Mouse (Mus musculus) limb, embryonic 14.5 days (tissue): Measurements from ENCODE around the gene Zfp202. TPM values are rescaled to one million over a fixed set of nuclear protein-coding genes. Genes with fewer than 3 reads are reported as not detected.

ENCODE experiments used
- ATAC-seq: fragments of 200-750 bp; cut with Nextera tagmentation; 2 replicates; pipeline ENCODE4 v1.8.0; 2017; ENCODE audit warnings: low read depth, moderate number of reproducible peaks, moderate TSS enrichment; ENCODE audit not compliant: low FRiP score
- DNase-seq: peaks from one replicate; pipeline ENCODE4 v3.0.0-alpha.2; 2015; ENCODE audit warnings: low spot score
- H3K27ac ChIP-seq: fragments of 300-500 bp; sonication (generic); replicated peaks from 2 replicates; pipeline ENCODE4 v1.5.1; 2014; ENCODE audit warnings: low read depth, mild to moderate bottlenecking, low read length, moderate library complexity, mixed read lengths
- H3K27me3 ChIP-seq: fragments of 300-500 bp; sonication (generic); 2 replicates; pipeline ENCODE4 v1.6.1; 2014; ENCODE audit warnings: low read length, mixed read lengths; ENCODE audit not compliant: control insufficient read depth, insufficient read depth
- H3K36me3 ChIP-seq: fragments of 300-500 bp; sonication (generic); 2 replicates; pipeline ENCODE4 v1.6.1; 2014; ENCODE audit warnings: mild to moderate bottlenecking, low read length, moderate library complexity, mixed read lengths; ENCODE audit not compliant: control insufficient read depth, insufficient read depth
- H3K4me1 ChIP-seq: fragments of 300-500 bp; sonication (generic); 2 replicates; pipeline ENCODE4 v1.6.1; 2014; ENCODE audit warnings: antibody characterized with exemption, low read length, mixed read lengths; ENCODE audit not compliant: control insufficient read depth, insufficient read depth
- H3K4me2 ChIP-seq: fragments of 300-500 bp; sonication (generic); replicated peaks from 2 replicates; pipeline ENCODE4 v1.6.1; 2014; ENCODE audit warnings: low read depth, mild to moderate bottlenecking, low read length, moderate library complexity; ENCODE audit not compliant: severe bottlenecking
- H3K4me3 ChIP-seq: fragments of 300-500 bp; sonication (generic); replicated peaks from 2 replicates; pipeline ENCODE4 v1.5.1; 2014; ENCODE audit warnings: low read length
- H3K9ac ChIP-seq: fragments of 300-500 bp; sonication (generic); 2 replicates; pipeline ENCODE4 v1.6.1; 2014; ENCODE audit warnings: mild to moderate bottlenecking, low read depth, low read length, moderate library complexity; ENCODE audit not compliant: severe bottlenecking
- H3K9me3 ChIP-seq: fragments of 300-500 bp; sonication (generic); 2 replicates; pipeline ENCODE4 v1.6.1; 2016; ENCODE audit warnings: low read length; ENCODE audit not compliant: control insufficient read depth
- POLR2A ChIP-seq: fragments of 200-500 bp; IDR thresholded peaks from 2 replicates; pipeline ENCODE4 v1.8.0; 2012; ENCODE audit warnings: inconsistent platforms, mild to moderate bottlenecking, moderate library complexity, borderline replicate concordance; ENCODE audit not compliant: insufficient read depth, insufficient read length; ENCODE audit errors: extremely low read depth
- WGBS: fragments of 180-500 bp; shearing (Covaris S2); extraction: QIAGEN DNeasy Blood & Tissue Kit; methylation state at CpG from one replicate; pipeline ENCODE4 v1.1.7; 2014; 5-methylcytosine and 5-hydroxymethylcytosine counted together
- polyA plus RNA-seq, 2 experiments: library from polyadenylated mRNA; depleted of rRNA in 1 of 2; stranded (reverse) in 1 of 2; unstranded in 1 of 2; fragments of >200 nt; fragmentation: Nextera tagmentation in 1 of 2; extraction: Ambion mirVana in 1 of 2; gene quantifications; 2 replicates each; pipeline versions ENCODE4 v1.2.1 to v1.2.3; 2012 to 2014

Gene Zfp202
- polyA plus RNA-seq, 2 experiments, result 6.3 to 6.7 TPM

DNA sequence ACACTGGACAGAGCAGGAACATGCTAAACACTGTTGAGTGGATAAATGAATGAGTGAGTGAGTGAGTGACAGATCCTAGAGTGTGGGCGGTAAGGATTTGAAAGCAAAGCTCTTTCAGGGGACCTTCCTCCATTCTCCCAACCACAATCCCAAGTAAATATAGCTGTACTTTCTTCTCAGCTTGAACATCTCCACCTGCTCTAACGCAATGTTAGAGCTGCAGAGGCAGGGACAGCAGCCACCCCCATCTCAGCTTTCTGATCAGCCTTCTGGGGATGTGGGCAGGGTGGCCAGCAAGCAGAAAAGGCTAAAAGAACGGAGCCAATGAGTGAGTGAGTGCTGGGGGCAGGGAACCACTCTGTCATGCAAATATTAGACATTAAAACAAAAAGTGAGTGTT is 38.9 kb downstream of the Zfp202 start:
- Histone ChIP-seq H3K4me3 (no peak overlapping the region), H3K36me3 (no peaks in the 10 kb centered on the region), H3K9me3 (no peaks in the 10 kb centered on the region), H3K27me3 (no peaks in the 10 kb centered on the region), H3K4me2 (no peak overlapping the region), H3K27ac (no peak overlapping the region), H3K4me1 (no peaks in the 10 kb centered on the region), H3K9ac (no peak overlapping the region)
- DNase-seq (no peak), ATAC-seq (no peak)
- no peak for TF ChIP-seq POLR2A
- 84% methylated on average over 3 of the region's 3 CpGs for WGBS

- ATAC-seq (no peak), DNase-seq (no peak)
- no peak overlapping the region for H3K4me3 ChIP-seq
- H3K9ac ChIP-seq, result no peak overlapping the region
- WGBS, result 49% methylated on average over 10 of the region's 10 CpGs
- no peaks in the 10 kb centered on the region for H3K4me1 ChIP-seq
- H3K27ac ChIP-seq, result no peak overlapping the region
- H3K27me3 ChIP-seq, result no peaks in the 10 kb centered on the region
- no peak for TF ChIP-seq POLR2A
- H3K36me3 ChIP-seq, result no peaks in the 10 kb centered on the region
- no peak overlapping the region for H3K4me2 ChIP-seq
- H3K9me3 ChIP-seq, result no peaks in the 10 kb centered on the region
These were observed 42.3 kb downstream of the Zfp202 start for GRCm38 (mm10) chr9:40234233-40235072.

DNA sequence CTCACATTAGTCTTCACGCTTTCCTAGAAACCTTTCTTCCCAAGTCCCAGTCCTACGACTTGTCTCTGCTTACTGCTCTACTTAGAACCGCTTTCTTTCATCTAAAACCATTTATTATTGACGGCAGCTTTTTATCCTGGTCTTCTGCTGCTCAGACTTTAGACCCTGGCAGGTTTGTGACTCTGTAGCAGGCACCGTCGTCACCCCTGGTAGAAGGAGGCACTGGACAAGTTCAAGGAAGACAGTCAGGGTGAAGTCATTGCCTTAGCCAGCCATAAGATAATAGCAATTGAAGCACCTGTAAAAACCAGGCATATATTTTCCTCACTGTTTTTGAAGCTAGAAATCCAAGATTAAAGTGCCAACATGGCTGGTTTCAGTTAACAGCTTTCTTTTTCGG is 43.1 kb downstream of the Zfp202 start:
- ATAC-seq, result no peak
- DNase-seq, result no peak
- no peak overlapping the region for H3K4me2 ChIP-seq
- H3K36me3 ChIP-seq, result no peaks in the 10 kb centered on the region
- H3K27me3 ChIP-seq, result peaks cover 4% of the 10 kb centered on the region
- WGBS, result 77% methylated on average over 7 of the region's 7 CpGs
- TF ChIP-seq POLR2A, result no peak
- no peak overlapping the region for H3K4me3 ChIP-seq
- H3K27ac ChIP-seq, result no peak overlapping the region
- H3K9ac ChIP-seq, result no peak overlapping the region
- no peaks in the 10 kb centered on the region for H3K4me1 ChIP-seq
- no peaks in the 10 kb centered on the region for H3K9me3 ChIP-seq

GRCm38 (mm10) chr9:40239749-40240148 is 47.6 kb downstream of the Zfp202 start:
- Histone ChIP-seq H3K4me3 (no peak overlapping the region), H3K27me3 (peaks cover 12% of the 10 kb centered on the region), H3K9me3 (no peaks in the 10 kb centered on the region), H3K27ac (no peak overlapping the region), H3K4me1 (0 out of 2 replicates have a peak, but pooled peaks cover 2% of the 10 kb centered on the region), H3K36me3 (no peaks in the 10 kb centered on the region), H3K4me2 (no peak overlapping the region), H3K9ac (no peak overlapping the region)
- ATAC-seq (no peak), DNase-seq (no peak)
- TF ChIP-seq POLR2A, result no peak
- 28% methylated on average over 4 of the region's 4 CpGs for WGBS

DNA sequence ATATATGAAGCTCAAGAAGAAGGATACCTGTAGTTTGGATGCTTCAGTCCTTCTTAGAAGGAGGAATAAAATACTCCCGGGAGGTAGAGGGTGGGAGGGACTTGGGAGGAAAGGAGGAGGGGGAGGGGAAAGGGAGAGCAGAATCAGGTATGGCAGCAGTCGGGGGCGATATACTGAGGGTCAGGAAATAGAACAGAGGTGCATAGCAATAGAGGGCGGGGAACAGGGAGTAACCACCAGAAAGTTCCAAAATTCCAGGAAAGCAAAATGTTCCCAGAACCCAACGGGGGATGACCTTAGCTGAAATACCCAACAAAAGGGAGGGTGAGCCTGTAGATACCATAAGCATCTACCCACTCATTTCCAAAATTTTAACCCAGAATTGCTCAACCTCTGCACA is 48.2 kb downstream of the Zfp202 start:
- Histone ChIP-seq H3K4me1 (peaks cover 3% of the 10 kb centered on the region; the same call in 1 of the 2 replicates), H3K4me2 (no peak overlapping the region), H3K9me3 (no peaks in the 10 kb centered on the region), H3K36me3 (no peaks in the 10 kb centered on the region), H3K27ac (no peak overlapping the region), H3K4me3 (no peak overlapping the region), H3K9ac (no peak overlapping the region), H3K27me3 (peaks cover 12% of the 10 kb centered on the region)
- ATAC-seq (no peak), DNase-seq (no peak)
- WGBS, result 23% methylated on average over 5 of the region's 5 CpGs
- no peak for TF ChIP-seq POLR2A
